Mouse (Mus musculus) midbrain, embryonic 12.5 days (tissue): ENCODE results near the gene Rnaseh1. TPM values are rescaled to one million over a fixed set of nuclear protein-coding genes. Genes with fewer than 3 reads are reported as not detected.

Source experiments
- ATAC-seq: fragments of 200-750 bp; cut with Nextera tagmentation; 2 replicates; pipeline ENCODE4 v1.8.0; 2017; ENCODE audit warnings: low read depth, moderate TSS enrichment, moderate library complexity; ENCODE audit not compliant: low FRiP score
- H3K27ac ChIP-seq: fragments of 300-500 bp; sonication (generic); replicated peaks from 2 replicates; pipeline ENCODE4 v1.5.1; 2016; ENCODE audit warnings: mild to moderate bottlenecking
- H3K27me3 ChIP-seq: fragments of 300-500 bp; sonication (generic); 2 replicates; pipeline ENCODE4 v1.6.1; 2016; ENCODE audit warnings: mild to moderate bottlenecking
- H3K36me3 ChIP-seq: fragments of 300-500 bp; sonication (generic); 2 replicates; pipeline ENCODE4 v1.6.1; 2016
- H3K4me1 ChIP-seq: fragments of 300-500 bp; sonication (generic); 2 replicates; pipeline ENCODE4 v1.6.1; 2016
- H3K4me2 ChIP-seq: fragments of 300-500 bp; sonication (generic); replicated peaks from 2 replicates; pipeline ENCODE4 v1.6.1; 2016; ENCODE audit warnings: mild to moderate bottlenecking, moderate library complexity
- H3K4me3 ChIP-seq: fragments of 300-500 bp; sonication (generic); 2 replicates; pipeline ENCODE4 v1.5.1; 2016; ENCODE audit warnings: mild to moderate bottlenecking
- H3K9ac ChIP-seq: fragments of 300-500 bp; sonication (generic); replicated peaks from 2 replicates; pipeline ENCODE4 v1.6.1; 2016; ENCODE audit warnings: mild to moderate bottlenecking, moderate library complexity
- H3K9me3 ChIP-seq: fragments of 300-500 bp; sonication (generic); 2 replicates; pipeline ENCODE4 v1.6.1; 2016; ENCODE audit warnings: mild to moderate bottlenecking
- WGBS: fragments of 180-500 bp; shearing (Covaris S2); methylation state at CpG from one replicate; pipeline ENCODE4 v1.1.7; 2016; 5-methylcytosine and 5-hydroxymethylcytosine counted together
- polyA plus RNA-seq: library from polyadenylated mRNA; unstranded; fragments of >200 nt; fragmentation: Nextera tagmentation; extraction: Ambion mirVana; gene quantifications from 2 replicates; pipeline ENCODE4 v1.2.1, GENCODE M21; 2016

Gene Rnaseh1
- polyA plus RNA-seq: 29.4 and 31.1 TPM in 2 replicates

GRCm38 (mm10) chr12:28649141-28650110 lies at the start of gene Rnaseh1:
Gene Rnaseh1 (plus strand): TSS chr12:28649602.
- peaks cover 13% of the 10 kb centered on the region for H3K36me3 ChIP-seq
- H3K4me3 ChIP-seq: peak within 1 kb of the TSS; percentile 89
- peaks cover 8% of the 10 kb centered on the region for H3K4me1 ChIP-seq
- H3K9ac ChIP-seq: peak within 1 kb of the TSS; percentile 78
- H3K27me3 ChIP-seq: no peaks in the 10 kb centered on the region
- H3K27ac ChIP-seq: peak within 1 kb of the TSS; percentile 73
- ATAC-seq: peak; percentile 96
- peak within 1 kb of the TSS; percentile 69 for H3K4me2 ChIP-seq
- no peaks in the 10 kb centered on the region for H3K9me3 ChIP-seq
- WGBS: 2% methylated on average over 52 of the region's 52 CpGs

- Histone ChIP-seq H3K9me3 (no peaks in the 10 kb centered on the region), H3K4me2 (no peak overlapping the region), H3K27me3 (no peaks in the 10 kb centered on the region), H3K4me1 (peaks cover 8% of the 10 kb centered on the region; the same call in 1 of the 2 replicates), H3K36me3 (no peaks in the 10 kb centered on the region), H3K27ac (no peak overlapping the region), H3K4me3 (no peak overlapping the region), H3K9ac (no peak overlapping the region)
- ATAC-seq: no peak
- 26% methylated on average over 4 of the region's 4 CpGs for WGBS
Measured at GRCm38 (mm10) chr12:28602259-28602658, 47.1 kb upstream of the Rnaseh1 start.

GRCm38 (mm10) chr12:28603494-28603893 lies 45.9 kb upstream of the Rnaseh1 start:
- no peak for ATAC-seq
- H3K4me2 ChIP-seq: no peak overlapping the region

DNA sequence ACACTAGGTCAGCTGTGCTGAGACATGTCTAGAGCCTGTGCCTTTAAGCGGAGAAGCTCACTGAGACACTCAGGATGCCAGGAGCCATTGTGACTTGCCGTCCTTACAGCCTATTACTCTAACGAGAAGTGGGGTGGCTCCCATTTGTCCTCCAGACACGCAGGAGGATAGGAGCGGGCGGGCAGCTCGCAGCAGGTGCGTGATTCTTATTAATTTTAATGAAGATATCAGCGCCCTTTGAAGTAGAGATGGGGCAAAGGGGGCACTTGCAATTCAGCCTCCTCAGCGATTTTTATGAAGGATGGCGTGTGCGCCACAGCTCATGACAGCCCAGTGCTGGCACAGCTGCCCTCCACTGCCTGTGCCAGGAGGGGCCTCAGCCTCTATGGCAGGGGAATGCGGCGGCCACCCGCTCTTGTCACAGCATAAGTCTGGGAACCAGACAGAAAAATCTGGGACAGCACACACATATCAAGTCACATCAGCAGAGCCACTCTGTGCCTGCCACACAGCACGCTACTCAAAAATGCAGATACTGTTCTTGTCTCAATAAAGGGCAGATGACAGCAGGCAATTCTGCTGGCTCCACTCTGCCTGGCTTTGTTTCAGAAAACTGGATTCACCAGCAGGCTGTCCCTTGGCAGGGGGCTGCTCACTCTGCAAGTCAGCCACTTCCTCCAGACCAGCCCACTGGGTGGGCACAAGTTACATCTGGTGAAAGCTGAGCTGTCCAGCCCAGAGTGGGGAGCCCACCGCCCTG lies 41.7 kb upstream of the Rnaseh1 start:
- Histone ChIP-seq H3K9me3 (no peaks in the 10 kb centered on the region), H3K4me2 (peak overlapping the region; percentile 16; the same call in 1 of the 2 replicates), H3K9ac (no peak overlapping the region), H3K4me3 (no peak overlapping the region), H3K4me1 (peaks cover 13% of the 10 kb centered on the region), H3K36me3 (no peaks in the 10 kb centered on the region), H3K27me3 (peaks cover under 1% of the 10 kb centered on the region; the same call in 1 of the 2 replicates), H3K27ac (peak overlapping the region; percentile 54)
- WGBS: 57% methylated on average over 17 of the region's 17 CpGs
- ATAC-seq: peak; percentile 54

More at GRCm38 (mm10) chr12:28603494-28603893, 45.9 kb upstream of the Rnaseh1 start:
- Histone ChIP-seq H3K4me3 (no peak overlapping the region), H3K27ac (no peak overlapping the region), H3K36me3 (no peaks in the 10 kb centered on the region), H3K9me3 (no peaks in the 10 kb centered on the region), H3K27me3 (no peaks in the 10 kb centered on the region), H3K4me1 (peaks cover 19% of the 10 kb centered on the region), H3K9ac (no peak overlapping the region)
- 75% methylated on average over 1 of the region's 1 CpGs for WGBS

DNA sequence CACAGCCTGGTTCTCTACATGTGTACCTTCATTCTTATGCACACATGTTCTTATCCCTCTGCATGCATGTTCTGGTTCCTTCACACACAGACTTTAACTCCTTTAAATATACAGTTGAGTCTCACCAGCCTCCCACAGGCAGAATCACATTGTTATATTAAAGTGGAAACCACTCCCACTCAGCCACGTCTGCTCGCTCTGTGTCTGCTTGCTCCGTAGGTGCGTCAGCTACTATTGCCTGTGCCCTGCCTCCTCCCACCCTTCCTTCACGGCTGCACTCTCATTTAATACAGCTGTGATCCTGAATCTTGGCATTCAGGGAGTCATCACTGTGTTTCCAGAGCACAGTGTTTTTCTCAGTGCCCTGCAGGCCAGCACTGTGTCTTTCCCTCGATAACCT lies 37.0 kb upstream of the Rnaseh1 start:
- peaks cover 3% of the 10 kb centered on the region; the same call in 1 of the 2 replicates for H3K27me3 ChIP-seq
- H3K27ac ChIP-seq: no peak overlapping the region
- no peak for ATAC-seq
- H3K36me3 ChIP-seq: no peaks in the 10 kb centered on the region
- H3K4me3 ChIP-seq: no peak overlapping the region
- no peaks in the 10 kb centered on the region for H3K9me3 ChIP-seq
- no peak overlapping the region for H3K9ac ChIP-seq
- peaks cover 10% of the 10 kb centered on the region for H3K4me1 ChIP-seq
- no peak overlapping the region for H3K4me2 ChIP-seq
- 78% methylated on average over 6 of the region's 6 CpGs for WGBS

- Histone ChIP-seq H3K27ac (no peak overlapping the region), H3K4me2 (no peak overlapping the region), H3K9ac (no peak overlapping the region), H3K36me3 (no peaks in the 10 kb centered on the region), H3K4me1 (no peaks in the 10 kb centered on the region), H3K4me3 (no peak overlapping the region), H3K9me3 (no peaks in the 10 kb centered on the region), H3K27me3 (peaks cover 3% of the 10 kb centered on the region; the same call in 1 of the 2 replicates)
- no peak for ATAC-seq
- WGBS: 86% methylated on average over 7 of the region's 7 CpGs
Measured at GRCm38 (mm10) chr12:28614401-28614800, 35.0 kb upstream of the Rnaseh1 start.

DNA sequence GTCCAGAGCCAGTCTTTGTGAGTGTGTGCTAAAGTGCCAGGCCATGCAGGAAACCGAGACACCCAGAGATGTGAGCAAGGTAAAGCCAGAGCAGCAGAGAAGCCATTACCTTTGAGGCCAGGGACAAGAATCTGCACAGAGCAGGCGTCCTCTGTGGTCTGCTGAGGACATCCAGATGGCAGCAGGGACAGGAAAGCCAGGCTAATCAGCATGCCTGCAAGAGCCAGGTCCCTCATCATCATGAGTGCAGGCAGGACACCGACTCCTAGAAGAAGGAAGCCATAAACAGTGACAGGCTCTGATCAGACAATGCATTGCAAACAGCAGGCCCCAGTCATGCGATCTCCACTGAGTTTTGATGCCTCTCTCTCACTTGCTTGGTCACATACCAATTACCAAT lies 32.1 kb upstream of the Rnaseh1 start:
- no peak overlapping the region for H3K4me2 ChIP-seq

DNA sequence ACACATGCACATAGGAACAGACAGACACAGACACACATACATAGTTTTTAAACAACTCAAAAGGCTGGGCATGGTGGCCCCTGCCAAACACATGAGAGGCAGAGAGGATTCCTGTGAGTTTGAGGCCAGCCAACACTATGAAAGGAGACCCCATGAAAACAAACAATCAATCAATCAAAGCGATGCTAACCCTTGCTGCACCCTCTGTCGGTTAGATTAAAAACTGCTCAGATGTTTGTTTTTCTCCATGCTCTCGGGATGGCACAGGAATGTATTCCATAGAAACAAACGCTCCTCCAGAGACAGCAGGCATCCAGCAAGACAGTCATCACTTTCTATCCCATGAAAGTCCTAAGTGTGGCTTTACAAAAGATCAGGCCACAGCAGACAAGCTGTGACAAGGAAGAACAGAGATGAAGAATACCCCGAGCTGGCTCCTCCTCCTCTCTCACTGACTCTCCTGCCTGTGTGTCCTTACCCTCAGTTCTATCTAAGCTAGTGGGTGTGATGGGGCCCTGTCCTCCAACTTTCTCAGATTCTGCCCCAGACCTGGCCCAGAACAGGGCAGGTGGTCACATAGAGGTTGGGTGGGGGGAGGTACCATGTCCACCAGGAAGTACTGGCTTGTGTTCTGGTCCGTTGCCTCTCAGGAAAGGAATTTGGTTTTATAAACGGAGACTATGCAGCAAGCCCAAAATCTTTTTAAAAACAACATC lies 27.8 kb upstream of the Rnaseh1 start:
- no peak overlapping the region for H3K27ac ChIP-seq
- ATAC-seq: no peak
- H3K9ac ChIP-seq: no peak overlapping the region
- no peaks in the 10 kb centered on the region for H3K9me3 ChIP-seq
- H3K4me3 ChIP-seq: no peak overlapping the region
- 37% methylated on average over 7 of the region's 7 CpGs for WGBS
- H3K4me1 ChIP-seq: peaks cover 8% of the 10 kb centered on the region; the same call in 1 of the 2 replicates
- H3K27me3 ChIP-seq: no peaks in the 10 kb centered on the region
- H3K4me2 ChIP-seq: no peak overlapping the region
- H3K36me3 ChIP-seq: no peaks in the 10 kb centered on the region

More for the DNA sequence above, 32.1 kb upstream of the Rnaseh1 start:
- Histone ChIP-seq H3K9me3 (no peaks in the 10 kb centered on the region), H3K36me3 (no peaks in the 10 kb centered on the region), H3K27ac (no peak overlapping the region), H3K4me3 (no peak overlapping the region), H3K9ac (no peak overlapping the region), H3K4me1 (peaks cover 8% of the 10 kb centered on the region; the same call in 1 of the 2 replicates), H3K27me3 (peaks cover 3% of the 10 kb centered on the region; the same call in 1 of the 2 replicates)
- 79% methylated on average over 4 of the region's 4 CpGs for WGBS
- ATAC-seq: no peak

GRCm38 (mm10) chr12:28622167-28622532 lies 27.3 kb upstream of the Rnaseh1 start:
- H3K27me3 ChIP-seq: no peaks in the 10 kb centered on the region
- H3K9me3 ChIP-seq: no peaks in the 10 kb centered on the region
- no peak overlapping the region for H3K9ac ChIP-seq
- H3K36me3 ChIP-seq: no peaks in the 10 kb centered on the region
- H3K4me3 ChIP-seq: no peak overlapping the region
- WGBS: 63% methylated on average over 5 of the region's 5 CpGs
- H3K4me1 ChIP-seq: peaks cover 8% of the 10 kb centered on the region; the same call in 1 of the 2 replicates
- no peak overlapping the region for H3K4me2 ChIP-seq
- no peak for ATAC-seq
- H3K27ac ChIP-seq: no peak overlapping the region

DNA sequence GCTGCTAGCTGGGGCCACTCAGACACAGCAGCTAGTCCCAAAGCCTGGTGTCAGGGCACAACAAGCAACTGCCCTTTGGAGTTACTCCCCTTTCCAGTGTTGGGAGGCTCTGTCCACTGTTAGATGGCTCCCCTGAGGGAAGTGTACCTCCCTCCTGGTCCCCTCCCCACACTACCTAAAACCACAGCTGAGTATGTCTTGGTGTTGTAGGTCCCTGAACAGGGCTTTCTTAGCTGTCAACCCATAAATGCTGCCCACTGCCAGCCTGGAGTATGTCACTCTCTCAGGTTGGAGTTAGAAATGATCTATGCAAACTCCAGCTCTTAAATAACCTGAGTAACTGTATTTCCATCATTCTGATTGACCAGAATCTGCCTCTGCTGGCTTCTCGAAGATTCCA lies 26.8 kb upstream of the Rnaseh1 start:
- Histone ChIP-seq H3K4me3 (no peak overlapping the region), H3K27me3 (no peaks in the 10 kb centered on the region), H3K4me2 (no peak overlapping the region), H3K9me3 (no peaks in the 10 kb centered on the region), H3K9ac (no peak overlapping the region), H3K36me3 (no peaks in the 10 kb centered on the region), H3K27ac (no peak overlapping the region), H3K4me1 (peaks cover 8% of the 10 kb centered on the region; the same call in 1 of the 2 replicates)
- no peak for ATAC-seq
- 92% methylated on average over 1 of the region's 1 CpGs for WGBS

- H3K4me1 ChIP-seq: peaks cover 8% of the 10 kb centered on the region; the same call in 1 of the 2 replicates
- H3K4me3 ChIP-seq: no peak within 1 kb of the TSS
- 68% methylated on average over 5 of the region's 5 CpGs for WGBS
- H3K9ac ChIP-seq: no peak within 1 kb of the TSS
- no peaks in the 10 kb centered on the region for H3K27me3 ChIP-seq
- H3K9me3 ChIP-seq: no peaks in the 10 kb centered on the region
- ATAC-seq: no peak
- H3K4me2 ChIP-seq: no peak within 1 kb of the TSS
- H3K36me3 ChIP-seq: peaks cover 2% of the 10 kb centered on the region; the same call in 1 of the 2 replicates
- no peak within 1 kb of the TSS for H3K27ac ChIP-seq
Measured at GRCm38 (mm10) chr12:28623195-28623594, 26.2 kb upstream of the Rnaseh1 start, which contains the start of gene Colec11. Gene Colec11 (minus strand): TSS chr12:28623377.
